Mouse (Mus musculus): ENCODE measurements at regions not wholly inside any gene's neighbourhood (a gene's known extent, or its start where the extent isn't known, plus 50 kb on each side); places are given as distances from the start of the nearest gene placed in this dataset.

- no peak for ATAC-seq (ENCODE audit: low FRiP score)
- Histone ChIP-seq H3K4me1 (peaks cover 18% of the 10 kb centered on the region), H3K36me3 (no peaks in the 10 kb centered on the region), H3K27me3 (no peaks in the 10 kb centered on the region), H3K4me2 (replicated peaks) (no peak overlapping the region), H3K9ac (no peak overlapping the region), H3K9me3 (replicated peaks) (no peaks in the 10 kb centered on the region), H3K4me3 (no peak overlapping the region), H3K27ac (no peak overlapping the region)
- 68% methylated on average over 3 of the region's 3 CpGs for WGBS
Measured at GRCm38 (mm10) chr9:46643551-46643950, 323.8 kb upstream of the 4931429L15Rik start.

GRCm38 (mm10) chr9:46642696-46643095 lies 322.9 kb upstream of the 4931429L15Rik start:
- WGBS, result 9% methylated on average over 9 of the region's 9 CpGs
- Histone ChIP-seq H3K4me2 (replicated peaks) (no peak overlapping the region), H3K4me1 (peaks cover 16% of the 10 kb centered on the region), H3K4me3 (no peak overlapping the region), H3K36me3 (no peaks in the 10 kb centered on the region), H3K9ac (no peak overlapping the region), H3K27me3 (no peaks in the 10 kb centered on the region), H3K27ac (no peak overlapping the region), H3K9me3 (replicated peaks) (no peaks in the 10 kb centered on the region)
- ATAC-seq (ENCODE audit: low FRiP score), result no peak

- no peak for ATAC-seq (ENCODE audit: low FRiP score)
- Histone ChIP-seq H3K9ac (no peak overlapping the region), H3K9me3 (replicated peaks) (no peaks in the 10 kb centered on the region), H3K27ac (no peak overlapping the region), H3K4me1 (peaks cover 7% of the 10 kb centered on the region), H3K4me3 (no peak overlapping the region), H3K27me3 (no peaks in the 10 kb centered on the region), H3K4me2 (replicated peaks) (no peak overlapping the region), H3K36me3 (no peaks in the 10 kb centered on the region)
- WGBS, result 56% methylated on average over 8 of the region's 8 CpGs
Measured at GRCm38 (mm10) chr9:46636261-46637010, 316.6 kb upstream of the 4931429L15Rik start.

GRCm38 (mm10) chr9:46633952-46634351 lies 314.2 kb upstream of the 4931429L15Rik start:
- Histone ChIP-seq H3K27ac (no peak overlapping the region), H3K36me3 (no peaks in the 10 kb centered on the region), H3K9ac (no peak overlapping the region), H3K4me3 (no peak overlapping the region), H3K27me3 (no peaks in the 10 kb centered on the region), H3K4me2 (replicated peaks) (no peak overlapping the region), H3K4me1 (peaks cover 7% of the 10 kb centered on the region), H3K9me3 (replicated peaks) (no peaks in the 10 kb centered on the region)
- WGBS, result 79% methylated on average over 4 of the region's 4 CpGs
- no peak for ATAC-seq (ENCODE audit: low FRiP score)

DNA sequence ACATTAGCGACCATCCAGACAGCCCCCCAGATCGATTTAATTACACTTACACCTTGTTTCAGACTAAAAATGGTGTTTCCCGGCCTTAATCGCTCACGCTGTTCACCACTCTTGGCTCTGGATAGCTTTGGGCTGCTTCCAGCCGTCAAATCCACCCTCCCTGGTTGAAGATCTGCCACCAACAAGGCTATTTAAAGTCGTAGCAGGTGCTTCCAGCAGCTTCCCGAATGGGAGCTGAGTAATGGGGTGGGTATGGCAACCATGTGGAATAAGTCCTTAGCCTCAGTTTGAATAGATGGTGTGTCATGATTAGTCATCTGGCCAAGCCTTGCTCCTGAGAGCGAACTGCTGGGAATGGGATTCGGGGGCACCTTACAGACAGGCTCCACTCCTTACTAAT lies 312.8 kb upstream of the 4931429L15Rik start:
- Histone ChIP-seq H3K27me3 (no peaks in the 10 kb centered on the region), H3K9me3 (replicated peaks) (no peaks in the 10 kb centered on the region), H3K9ac (no peak overlapping the region), H3K27ac (no peak overlapping the region), H3K36me3 (no peaks in the 10 kb centered on the region), H3K4me2 (replicated peaks) (no peak overlapping the region), H3K4me3 (no peak overlapping the region), H3K4me1 (peaks cover 7% of the 10 kb centered on the region)
- 82% methylated on average over 10 of the region's 10 CpGs for WGBS
- no peak for ATAC-seq (ENCODE audit: low FRiP score)

DNA sequence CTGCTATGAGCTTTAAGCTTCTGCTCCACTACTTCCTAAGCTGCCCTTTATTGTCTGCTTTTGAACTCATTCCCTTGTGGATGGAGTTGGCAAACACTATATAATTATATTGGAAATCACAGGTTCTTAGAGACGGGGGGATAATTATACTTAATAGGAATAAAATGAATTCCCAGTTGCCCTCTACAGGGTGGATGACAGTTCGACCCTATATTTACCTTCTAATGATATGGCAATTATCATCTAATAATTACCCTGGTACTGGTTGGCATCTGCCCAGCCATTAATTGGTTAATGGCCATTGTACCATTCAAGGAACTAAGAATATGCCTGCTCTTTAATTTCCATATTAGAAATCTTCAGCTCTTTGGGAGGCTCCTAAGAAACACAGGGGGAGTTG lies 302.5 kb upstream of the 4931429L15Rik start:
- no peaks in the 10 kb centered on the region for H3K9me3 ChIP-seq (replicated peaks)
- H3K4me2 ChIP-seq (replicated peaks), result no peak overlapping the region
- no peak overlapping the region for H3K4me3 ChIP-seq
- no peak for ATAC-seq (ENCODE audit: low FRiP score)
- no peaks in the 10 kb centered on the region for H3K27me3 ChIP-seq
- H3K9ac ChIP-seq, result no peak overlapping the region
- H3K4me1 ChIP-seq, result 0 out of 2 replicates have a peak, but pooled peaks cover 7% of the 10 kb centered on the region
- WGBS, result 65% methylated on average over 2 of the region's 2 CpGs
- no peak overlapping the region for H3K27ac ChIP-seq
- no peaks in the 10 kb centered on the region for H3K36me3 ChIP-seq

DNA sequence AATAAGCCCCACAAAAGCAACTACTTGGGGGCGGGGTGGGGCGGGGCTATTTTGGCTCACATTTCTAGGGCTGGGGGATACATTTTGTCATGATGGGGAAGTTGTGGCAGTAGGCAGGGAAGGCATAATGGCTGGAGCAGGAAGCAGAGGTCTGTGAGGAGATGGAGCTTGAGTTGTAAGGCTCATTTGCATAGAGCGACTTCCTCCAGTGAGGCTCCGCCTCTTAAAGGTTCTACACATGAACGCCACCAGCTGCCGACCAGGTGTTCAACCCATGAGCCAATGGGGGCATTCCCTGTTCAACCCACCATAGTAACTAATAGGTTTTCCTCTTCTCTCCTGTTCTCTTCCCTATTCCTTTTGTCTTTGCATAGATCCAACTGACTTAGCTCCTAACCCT lies 302.1 kb upstream of the 4931429L15Rik start:
- no peak for ATAC-seq (ENCODE audit: low FRiP score)
- 94% methylated on average over 6 of the region's 6 CpGs for WGBS

GRCm38 (mm10) chr9:46610101-46611005 lies 290.6 kb upstream of the 4931429L15Rik start:
- Histone ChIP-seq H3K27me3 (no peaks in the 10 kb centered on the region), H3K36me3 (no peaks in the 10 kb centered on the region), H3K4me1 (peaks cover 20% of the 10 kb centered on the region), H3K4me3 (no peak overlapping the region), H3K9ac (no peak overlapping the region), H3K27ac (peak overlapping the region; percentile 60; the same call in 1 of the 2 replicates), H3K9me3 (replicated peaks) (no peaks in the 10 kb centered on the region; the same call in 1 of the 2 replicates), H3K4me2 (replicated peaks) (no peak overlapping the region)
- WGBS, result 15% methylated on average over 11 of the region's 11 CpGs
- peak; percentile 38; the same call in 1 of the 2 replicates for ATAC-seq (ENCODE audit: low FRiP score)

More for the DNA sequence above, 302.1 kb upstream of the 4931429L15Rik start:
- Histone ChIP-seq H3K36me3 (no peaks in the 10 kb centered on the region), H3K4me2 (replicated peaks) (no peak overlapping the region), H3K9ac (no peak overlapping the region), H3K4me3 (no peak overlapping the region), H3K4me1 (0 out of 2 replicates have a peak, but pooled peaks cover 7% of the 10 kb centered on the region), H3K9me3 (replicated peaks) (no peaks in the 10 kb centered on the region), H3K27me3 (no peaks in the 10 kb centered on the region), H3K27ac (no peak overlapping the region)

DNA sequence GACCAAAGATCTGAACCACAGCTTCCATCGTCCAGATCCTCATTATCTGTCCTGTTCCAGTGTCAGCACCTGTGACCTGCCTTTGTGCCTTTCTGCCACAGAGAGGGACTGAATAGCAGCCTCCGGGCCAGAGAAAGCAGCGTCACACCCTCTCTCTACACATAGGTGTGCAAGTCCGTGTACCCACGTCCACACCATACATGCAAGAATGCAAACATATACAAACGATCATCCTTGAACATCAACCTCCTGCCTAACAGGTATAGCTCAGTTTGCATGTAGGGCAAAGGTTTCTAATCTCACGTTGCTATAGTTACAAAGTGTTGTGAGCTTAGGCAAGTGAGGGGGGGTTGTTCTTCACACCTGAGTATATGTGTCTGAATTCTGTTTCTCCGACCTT lies 288.9 kb upstream of the 4931429L15Rik start:
- no peak overlapping the region for H3K27ac ChIP-seq
- H3K4me1 ChIP-seq, result peaks cover 20% of the 10 kb centered on the region
- WGBS, result 84% methylated on average over 8 of the region's 8 CpGs
- ATAC-seq (ENCODE audit: low FRiP score), result no peak
- H3K4me3 ChIP-seq, result no peak overlapping the region
- no peaks in the 10 kb centered on the region for H3K27me3 ChIP-seq
- no peak overlapping the region for H3K4me2 ChIP-seq (replicated peaks)
- H3K36me3 ChIP-seq, result no peaks in the 10 kb centered on the region
- no peak overlapping the region for H3K9ac ChIP-seq
- H3K9me3 ChIP-seq (replicated peaks), result no peaks in the 10 kb centered on the region; the same call in 1 of the 2 replicates

DNA sequence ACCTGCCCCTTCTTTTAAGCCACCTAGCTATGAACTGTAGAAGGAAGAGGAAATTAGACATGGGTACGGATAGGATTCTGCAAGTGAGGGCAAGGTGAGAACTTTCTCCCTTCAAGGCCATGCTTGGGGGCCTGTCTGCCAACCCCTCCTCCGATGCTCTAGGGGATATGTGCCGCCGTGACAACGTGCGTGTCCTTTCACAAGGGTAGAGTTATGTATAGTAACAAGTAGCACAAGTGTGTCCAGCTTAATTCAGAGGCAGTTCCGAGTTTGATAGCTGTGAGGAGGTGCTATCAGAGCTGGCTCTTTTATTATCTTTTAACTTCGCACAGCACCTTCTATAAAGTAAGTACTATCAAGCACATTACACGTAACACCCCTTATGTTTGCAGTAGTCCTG lies 281.0 kb upstream of the 4931429L15Rik start:
- H3K27ac ChIP-seq, result peak overlapping the region; percentile 40; the same call in 1 of the 2 replicates
- no peak overlapping the region for H3K4me2 ChIP-seq (replicated peaks)
- no peaks in the 10 kb centered on the region for H3K9me3 ChIP-seq (replicated peaks)
- H3K27me3 ChIP-seq, result peaks cover 2% of the 10 kb centered on the region; the same call in 1 of the 2 replicates
- WGBS, result 88% methylated on average over 9 of the region's 9 CpGs
- H3K4me1 ChIP-seq, result peaks cover 32% of the 10 kb centered on the region
- no peak overlapping the region for H3K4me3 ChIP-seq
- H3K36me3 ChIP-seq, result no peaks in the 10 kb centered on the region
- no peak overlapping the region for H3K9ac ChIP-seq
- no peak for ATAC-seq (ENCODE audit: low FRiP score)

GRCm38 (mm10) chr9:46599931-46600708 lies 280.3 kb upstream of the 4931429L15Rik start:
- H3K4me3 ChIP-seq, result no peak overlapping the region
- no peaks in the 10 kb centered on the region for H3K36me3 ChIP-seq
- no peak overlapping the region for H3K4me2 ChIP-seq (replicated peaks)
- no peak overlapping the region for H3K9ac ChIP-seq
- peak; percentile 52; the same call in 1 of the 2 replicates for ATAC-seq (ENCODE audit: low FRiP score)
- WGBS, result 22% methylated on average over 8 of the region's 8 CpGs
- H3K27ac ChIP-seq, result peak overlapping the region; percentile 44; the same call in 1 of the 2 replicates
- peaks cover 32% of the 10 kb centered on the region for H3K4me1 ChIP-seq
- no peaks in the 10 kb centered on the region for H3K9me3 ChIP-seq (replicated peaks)
- H3K27me3 ChIP-seq, result peaks cover 2% of the 10 kb centered on the region; the same call in 1 of the 2 replicates

DNA sequence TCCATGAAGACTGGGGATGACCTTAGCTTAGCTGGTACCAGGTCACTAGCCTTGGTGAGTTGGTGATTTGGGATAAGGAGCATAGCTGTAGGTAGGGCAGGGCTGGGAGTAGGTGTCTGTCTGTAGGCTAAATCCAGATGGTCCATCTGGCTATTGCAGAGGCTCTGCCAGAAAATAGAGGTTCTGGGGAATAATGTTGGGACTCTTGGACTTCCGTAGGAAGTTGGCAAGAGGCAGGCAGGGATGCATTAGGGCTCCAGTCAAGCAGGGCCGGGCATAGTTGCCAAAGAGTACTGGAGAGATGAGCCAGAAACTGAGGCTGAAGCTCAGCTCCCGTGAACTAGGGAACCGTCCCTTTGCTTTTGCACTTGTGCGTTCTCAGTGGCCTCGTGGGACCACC lies 278.7 kb upstream of the 4931429L15Rik start:
- no peak overlapping the region for H3K27ac ChIP-seq
- no peak overlapping the region for H3K4me2 ChIP-seq (replicated peaks)
- peaks cover 30% of the 10 kb centered on the region for H3K4me1 ChIP-seq
- no peaks in the 10 kb centered on the region for H3K9me3 ChIP-seq (replicated peaks)
- H3K27me3 ChIP-seq, result peaks cover 2% of the 10 kb centered on the region; the same call in 1 of the 2 replicates
- H3K36me3 ChIP-seq, result no peaks in the 10 kb centered on the region
- ATAC-seq (ENCODE audit: low FRiP score), result no peak
- no peak overlapping the region for H3K4me3 ChIP-seq
- no peak overlapping the region for H3K9ac ChIP-seq
- WGBS, result 93% methylated on average over 6 of the region's 6 CpGs

Measured in hindbrain, embryonic 12.5 days (tissue).